Mouse (Mus musculus) left cerebral cortex, postnatal 10 days (tissue): Measurements from ENCODE around the gene Cenpm. TPM values are rescaled to one million over a fixed set of nuclear protein-coding genes. Genes with fewer than 3 reads are reported as not detected.
A peak's percentile ranks its signal among the peaks of the same experiment; 100 is the strongest.

ENCODE experiments used
- DNase-seq, 2 experiments: peaks; one replicate each; pipeline ENCODE4 v3.0.0; 2021 to 2022; ENCODE audit warnings: low spot score in 2 of 2, mixed read lengths in 1 of 2; ENCODE audit errors: extremely low spot score in 1 of 2
- intact Hi-C: fragments of 180-260 bp; cut with DNase I; formaldehyde crosslinking; loops from one replicate; pipeline ENCODE4 v1.15.1; 2025
- total RNA-seq, 2 experiments: library from RNA; stranded (reverse); gene quantifications; 2 replicates each; pipeline ENCODE4 v1.2.3; 2021

Gene Cenpm
- total RNA-seq, 2 experiments from 2014 or later = 4.5 to 4.8 TPM

- DNase-seq = no peak
- intact Hi-C loops = no loop called here
Observed at GRCm38 (mm10) chr15:82220003-82220675, 24.4 kb downstream of the Cenpm start.

GRCm38 (mm10) chr15:82218778-82219666 is 25.5 kb downstream of the Cenpm start:
- intact Hi-C loops = no loop called here
- peak in 1 of 2 experiments; percentile 54 for DNase-seq

DNA sequence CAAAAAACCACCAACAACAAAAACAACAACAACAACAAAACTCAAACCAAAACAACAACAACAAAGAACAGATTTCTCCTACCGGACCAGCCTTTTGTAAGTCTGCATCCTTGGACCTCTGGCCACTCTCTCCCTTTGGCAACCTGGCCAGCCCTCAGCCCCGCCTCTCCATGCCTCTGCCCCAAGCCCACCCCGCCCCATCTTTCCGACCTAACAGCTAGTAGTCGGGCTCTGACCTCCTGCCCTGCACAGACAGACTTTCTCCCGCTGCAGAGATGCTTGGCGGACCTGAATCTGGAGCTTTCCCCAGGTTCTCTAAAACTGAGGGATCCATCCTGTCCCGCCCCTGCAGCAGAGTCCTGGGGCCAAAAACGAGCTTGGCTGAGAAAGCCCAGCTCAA is 26.6 kb downstream of the Cenpm start:
- intact Hi-C loops = no loop called here
- DNase-seq = no peak

DNA sequence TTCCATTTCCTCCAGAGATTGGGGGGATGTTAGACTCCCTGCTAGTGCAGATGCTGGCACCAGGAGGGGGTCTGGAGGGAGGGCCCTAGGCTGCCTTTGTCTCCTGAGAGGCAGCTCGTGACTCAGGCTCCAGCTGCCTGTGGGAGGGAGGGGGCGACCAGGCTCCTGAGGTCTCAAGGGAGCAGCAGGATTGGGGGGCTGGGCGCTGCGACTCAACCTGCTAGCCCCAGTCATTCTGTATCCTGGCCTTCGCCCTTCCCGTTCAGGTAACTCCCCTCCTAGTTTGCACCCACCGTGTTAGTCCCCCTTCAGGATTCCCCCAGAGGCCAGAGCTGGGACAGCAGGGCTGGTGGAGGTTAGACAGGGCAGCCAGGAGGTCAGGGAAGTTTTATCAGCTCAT is 27.5 kb downstream of the Cenpm start:
- intact Hi-C loops = no loop called here
- no peak for DNase-seq

DNA sequence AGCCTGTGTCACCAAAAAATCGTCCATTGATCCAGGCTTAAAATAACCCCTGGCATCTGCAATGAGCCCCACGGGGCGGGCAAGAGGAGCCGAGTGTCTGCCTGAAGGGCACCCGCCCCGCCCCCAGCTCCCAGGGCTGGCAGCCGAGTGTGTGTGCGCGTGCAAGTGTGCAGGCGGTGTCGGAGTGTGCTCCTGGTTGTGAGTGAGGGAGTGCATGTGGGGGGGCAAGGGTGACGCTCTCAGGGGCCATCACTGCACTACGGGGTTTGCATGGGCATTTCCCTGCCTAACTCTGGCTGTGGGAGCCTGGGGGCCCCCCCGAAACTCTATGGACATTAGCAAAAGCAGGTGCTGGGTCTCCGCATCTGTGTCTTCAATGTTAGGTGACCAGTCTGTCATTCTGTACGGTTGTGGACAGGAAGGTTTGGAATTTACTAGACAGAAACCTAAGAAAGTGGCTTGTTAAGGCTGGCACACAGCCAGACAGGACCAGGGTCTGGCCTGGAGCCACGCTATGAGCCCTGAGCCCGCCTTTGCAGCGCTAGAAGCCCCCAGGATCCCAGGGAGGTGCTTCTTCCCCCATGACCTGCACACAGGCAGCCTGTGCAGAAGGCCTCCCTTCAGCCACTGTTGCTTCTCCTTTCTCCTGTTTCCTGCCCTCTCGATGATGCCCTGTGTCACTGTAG is 28.3 kb downstream of the Cenpm start:
- peak in 1 of 2 experiments; percentile 55 for DNase-seq
- intact Hi-C loops = no loop called here

- DNase-seq = no peak
- intact Hi-C loops = no loop called here
Observed at GRCm38 (mm10) chr15:82215332-82216046, 29.1 kb downstream of the Cenpm start.

- intact Hi-C loops = no loop called here
- DNase-seq = no peak
Observed at GRCm38 (mm10) chr15:82213222-82213621, 31.3 kb downstream of the Cenpm start.

DNA sequence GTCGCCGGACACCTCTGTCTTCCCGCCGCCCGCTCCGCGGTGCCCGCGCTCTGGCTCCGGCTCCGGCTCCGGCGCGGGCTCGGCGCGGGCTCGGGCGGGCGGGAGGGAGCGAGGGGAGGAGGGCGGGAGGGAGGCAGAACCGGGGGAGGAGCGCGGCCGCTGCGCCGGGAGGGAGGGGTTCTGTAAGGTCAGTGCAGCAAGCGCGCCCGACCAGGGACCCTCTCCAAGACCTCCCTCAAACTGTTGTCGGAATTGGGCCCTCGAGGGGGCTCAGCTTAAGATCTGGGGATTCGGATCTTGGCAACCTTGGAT is 31.8 kb downstream of the Cenpm start, which contains the start of gene Shisa8:
Gene Shisa8 (minus strand): TSS at position 64 of the 312 bp plus-strand sequence.
- intact Hi-C loops = no loop called here
- no peak for DNase-seq

- DNase-seq = peak in 1 of 2 experiments; percentile 57
Observed at GRCm38 (mm10) chr15:82211911-82212751, 32.4 kb downstream of the Cenpm start.

DNA sequence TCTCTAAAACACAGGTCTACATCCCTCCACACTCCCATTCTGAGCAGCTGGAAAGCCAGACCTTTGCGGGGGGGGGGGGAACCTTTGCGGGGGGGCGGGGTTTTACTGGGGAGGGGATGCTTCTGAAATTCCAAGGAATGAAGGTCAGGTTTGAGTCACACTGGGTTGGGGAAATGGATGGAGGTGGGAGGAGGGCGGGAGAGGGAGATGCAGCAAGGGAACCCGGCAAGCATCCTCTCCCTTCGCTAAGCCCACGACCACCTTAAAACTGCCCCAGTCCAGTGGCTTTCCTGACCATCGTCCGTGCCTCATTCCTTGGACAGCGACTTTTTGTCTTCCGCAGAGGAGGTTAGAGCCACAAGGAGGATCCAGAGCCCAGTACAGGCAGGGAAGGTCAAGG is 33.3 kb downstream of the Cenpm start:
- DNase-seq = no peak
- intact Hi-C loops = no loop called here

More at GRCm38 (mm10) chr15:82211911-82212751, 32.4 kb downstream of the Cenpm start:
- intact Hi-C loops = no loop called here

- intact Hi-C loops = no loop called here
- no peak for DNase-seq
Observed at GRCm38 (mm10) chr15:82210801-82211200, 33.7 kb downstream of the Cenpm start.

- intact Hi-C loops = no loop called here
- DNase-seq = no peak
Observed at GRCm38 (mm10) chr15:82209295-82210050, 35.1 kb downstream of the Cenpm start.

DNA sequence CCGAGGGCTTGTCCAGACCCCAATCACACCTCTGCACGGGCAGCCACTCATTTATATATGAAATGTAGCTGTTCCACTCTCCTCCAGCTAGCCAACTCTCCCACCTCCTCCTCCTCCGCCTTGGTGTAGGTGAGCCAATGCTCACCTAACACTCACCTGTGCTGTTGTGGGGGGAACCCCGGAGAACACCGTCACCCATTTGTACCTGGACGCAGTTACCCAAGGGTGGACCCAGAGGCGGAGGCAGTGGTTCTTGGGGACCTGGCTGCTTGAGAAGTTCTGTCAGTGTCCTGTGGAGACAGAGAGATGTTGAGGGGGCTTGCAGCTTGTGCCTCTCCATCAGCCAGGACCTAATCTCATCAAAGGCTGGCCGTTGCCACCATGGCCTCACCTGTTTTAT is 36.2 kb downstream of the Cenpm start:
- DNase-seq = no peak
- intact Hi-C loops = no loop called here

DNA sequence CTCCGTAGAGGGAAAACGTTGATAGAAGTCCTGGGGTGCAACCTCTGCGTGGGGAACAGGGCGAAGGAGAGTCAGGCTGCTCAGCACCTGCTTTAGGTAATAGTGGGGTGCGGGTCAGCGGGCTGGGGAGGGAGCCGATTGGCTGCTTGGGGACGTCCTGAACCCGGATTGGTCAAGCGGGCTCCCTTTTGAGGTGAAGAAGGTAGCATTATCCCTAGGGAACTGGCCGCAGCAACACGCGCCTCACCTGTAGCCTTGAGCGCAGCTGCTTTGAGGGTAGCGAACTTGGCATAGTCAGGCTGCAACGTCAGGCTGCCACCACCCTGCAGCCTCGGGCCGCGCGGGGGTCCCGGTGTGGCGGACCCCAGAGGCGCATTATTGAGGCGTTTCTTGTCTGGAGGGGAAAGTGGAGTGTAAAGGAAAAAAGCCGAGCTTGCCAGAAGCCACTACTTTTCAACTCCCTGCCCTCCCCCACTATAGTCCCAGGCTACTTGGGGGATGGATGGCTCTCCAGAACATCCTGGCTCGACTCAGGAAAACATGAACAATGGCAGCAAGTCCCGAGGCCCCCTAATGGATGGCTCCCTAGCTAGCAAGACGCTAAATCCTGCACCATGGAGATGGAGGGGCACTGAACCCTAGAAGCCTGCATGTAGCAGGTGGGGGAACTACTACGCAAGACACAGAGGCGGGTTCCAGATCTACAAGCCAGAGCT is 36.9 kb downstream of the Cenpm start:
- no peak for DNase-seq
- intact Hi-C loops = no loop called here

DNA sequence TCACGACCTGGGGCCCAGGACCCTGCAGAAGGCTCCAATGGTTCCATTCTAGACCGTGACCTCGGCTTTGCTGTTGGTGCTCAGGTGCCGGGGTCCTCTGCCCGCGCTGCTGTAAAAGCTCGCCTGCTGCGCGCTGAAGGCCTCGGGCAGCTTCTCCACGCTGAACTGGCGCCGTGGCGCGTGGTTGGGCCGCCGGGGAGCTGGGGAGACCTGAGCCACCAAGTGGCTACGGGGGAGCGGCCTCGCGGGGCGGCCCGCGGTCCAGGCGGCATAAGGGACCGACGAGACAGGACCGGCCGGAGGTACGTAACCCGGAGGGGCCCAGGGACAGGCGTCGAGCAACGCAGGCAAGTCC is 37.5 kb downstream of the Cenpm start:
- DNase-seq = no peak
- intact Hi-C loops = no loop called here

- intact Hi-C loops = no loop called here
- DNase-seq = peak; percentile 45 to 83
Observed at GRCm38 (mm10) chr15:82206365-82207104, 38.0 kb downstream of the Cenpm start.
